Mouse (Mus musculus) liver, adult 2 months (tissue): ENCODE measurements at regions not wholly inside any gene's neighbourhood (a gene's known extent, or its start where the extent isn't known, plus 50 kb on each side); places are given as distances from the start of the nearest gene placed in this dataset.

Source experiments
- DNase-seq: peaks from one replicate; pipeline ENCODE4 v3.0.0-alpha.2; 2011; ENCODE audit warnings: low read depth, low spot score; ENCODE audit errors: extremely low read depth
- H3K27ac ChIP-seq: fragments of 200-500 bp; replicated peaks from 2 replicates; pipeline ENCODE4 v1.5.1; 2012; ENCODE audit warnings: low read depth, mild to moderate bottlenecking, control low read depth, inconsistent platforms, low read length; ENCODE audit not compliant: insufficient read depth
- H3K27me3 ChIP-seq: fragments of 200-500 bp; 2 replicates; pipeline ENCODE4 v1.6.1; 2012; ENCODE audit warnings: mild to moderate bottlenecking, moderate library complexity, low read length, inconsistent platforms; ENCODE audit not compliant: control insufficient read depth, insufficient read depth
- H3K36me3 ChIP-seq: fragments of 200-500 bp; 2 replicates; pipeline ENCODE4 v1.6.1; 2012; ENCODE audit warnings: low read length, inconsistent platforms; ENCODE audit not compliant: control insufficient read depth, insufficient read depth
- H3K4me1 ChIP-seq: fragments of 200-500 bp; 2 replicates; pipeline ENCODE4 v1.6.1; 2011; ENCODE audit warnings: low read length; ENCODE audit not compliant: control insufficient read depth, insufficient read depth
- H3K4me3 ChIP-seq: fragments of 200-500 bp; 2 replicates; pipeline ENCODE4 v1.5.1; 2011; ENCODE audit warnings: low read depth, mild to moderate bottlenecking, control low read depth, low read length, moderate library complexity; ENCODE audit not compliant: insufficient read depth
- H3K79me2 ChIP-seq: fragments of 200-500 bp; 2 replicates; pipeline ENCODE4 v1.6.1; 2012; ENCODE audit warnings: inconsistent platforms, mild to moderate bottlenecking, low read length, moderate library complexity; ENCODE audit not compliant: control insufficient read depth, insufficient read depth
- H3K9ac ChIP-seq: fragments of 200-500 bp; 2 replicates; pipeline ENCODE4 v1.6.1; 2012; ENCODE audit warnings: low read depth, mild to moderate bottlenecking, control low read depth, inconsistent platforms, low read length
- CTCF ChIP-seq: fragments of 200-500 bp; IDR thresholded peaks from 2 replicates; pipeline ENCODE4 v1.5.1; 2011; ENCODE audit warnings: low read depth, low read length, control low read depth
- POLR2A ChIP-seq: fragments of 200-500 bp; IDR thresholded peaks from 2 replicates; pipeline ENCODE4 v1.6.1; 2011; ENCODE audit warnings: low read length, control low read depth; ENCODE audit not compliant: insufficient read depth; ENCODE audit errors: extremely low read depth
- WGBS: fragments of 180-500 bp; shearing (Covaris S2); methylation state at CpG from one replicate; pipeline ENCODE4 v1.1.7; 2018; 5-methylcytosine and 5-hydroxymethylcytosine counted together

DNA sequence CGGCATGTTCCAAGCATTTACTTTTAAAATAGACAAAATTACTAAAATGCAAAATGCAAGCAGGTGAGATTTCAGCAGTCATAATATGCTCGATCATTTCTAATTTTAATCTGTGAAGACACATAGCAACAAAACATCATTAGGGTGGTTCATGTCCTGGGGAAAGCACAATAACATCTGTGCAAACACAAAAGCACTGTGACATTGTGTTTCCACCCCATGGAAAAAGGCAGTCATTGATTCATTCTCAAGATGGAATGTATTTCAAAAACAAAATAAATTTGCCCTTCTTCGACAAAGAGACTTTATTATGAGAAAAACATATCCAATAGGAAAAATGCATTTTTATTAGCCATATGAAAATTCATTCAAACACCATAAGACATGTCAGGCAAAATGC is 601.5 kb upstream of the Klf6 start:
- Histone ChIP-seq H3K4me3 (no peak overlapping the region), H3K36me3 (no peaks in the 10 kb centered on the region), H3K4me1 (no peaks in the 10 kb centered on the region), H3K27ac (no peak overlapping the region), H3K79me2 (no peaks in the 10 kb centered on the region), H3K9ac (no peak overlapping the region), H3K27me3 (no peaks in the 10 kb centered on the region)
- TF ChIP-seq CTCF = no peak
- TF ChIP-seq POLR2A = no peak
- DNase-seq = no peak
- 88% methylated on average over 3 of the region's 3 CpGs for WGBS

DNA sequence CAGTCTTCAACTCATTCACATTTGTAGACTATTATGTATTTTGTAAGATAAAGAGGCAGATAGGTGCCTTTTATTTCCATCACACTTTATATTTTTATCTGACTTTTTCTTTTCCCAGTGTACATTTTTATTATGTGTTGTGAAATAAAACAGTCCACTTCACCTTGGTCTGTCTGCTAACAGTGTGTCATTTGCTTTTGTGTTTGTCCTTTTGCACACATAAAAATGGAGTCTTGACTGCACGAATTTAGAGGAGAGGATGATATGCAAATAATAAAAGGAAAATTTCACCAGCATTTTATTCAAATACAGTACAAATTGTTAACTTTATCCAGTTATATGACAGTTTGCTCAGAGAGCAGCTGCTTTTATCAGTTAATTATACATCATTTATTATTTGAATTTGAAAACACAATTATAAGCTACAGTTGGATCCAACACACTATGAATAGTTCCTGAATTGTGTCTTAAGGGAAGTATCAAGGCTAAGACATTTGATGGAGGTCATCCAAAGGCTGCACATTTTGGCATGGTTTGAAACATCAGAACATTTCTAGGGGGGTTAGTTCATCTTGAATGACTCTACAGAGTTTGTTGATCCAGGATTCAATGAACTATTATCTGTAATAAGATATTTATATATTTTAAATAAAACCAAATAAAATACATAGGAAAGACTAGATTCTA is 588.6 kb upstream of the Klf6 start:
- Histone ChIP-seq H3K4me3 (no peak overlapping the region), H3K27ac (no peak overlapping the region), H3K4me1 (no peaks in the 10 kb centered on the region), H3K79me2 (no peaks in the 10 kb centered on the region), H3K9ac (no peak overlapping the region), H3K27me3 (no peaks in the 10 kb centered on the region), H3K36me3 (no peaks in the 10 kb centered on the region)
- TF ChIP-seq POLR2A (no peak), CTCF (no peak)
- DNase-seq = peak; percentile 1
- WGBS = 47% methylated on average over 1 of the region's 1 CpGs

DNA sequence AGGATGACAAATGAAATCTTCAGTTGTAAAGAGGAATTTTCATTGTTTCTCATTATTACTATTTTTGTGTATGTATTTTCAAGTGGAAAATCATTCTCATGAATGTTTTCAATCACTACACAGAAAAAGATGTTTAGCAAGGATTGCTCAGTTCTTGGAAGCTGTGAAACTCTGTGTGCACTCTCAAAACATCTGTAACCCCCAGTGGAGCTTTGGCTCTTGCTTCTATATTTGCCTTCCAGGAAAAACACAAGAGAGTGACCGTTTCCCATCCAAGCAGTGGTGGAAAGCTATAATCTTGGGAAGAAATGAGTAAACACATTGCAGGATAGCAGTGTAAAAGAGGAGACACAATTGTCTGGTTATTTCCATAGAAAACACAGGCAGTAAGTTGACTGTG is 584.7 kb upstream of the Klf6 start:
- no peaks in the 10 kb centered on the region for H3K27me3 ChIP-seq
- DNase-seq = no peak
- no peaks in the 10 kb centered on the region for H3K36me3 ChIP-seq
- H3K4me3 ChIP-seq = no peak overlapping the region
- no peaks in the 10 kb centered on the region for H3K4me1 ChIP-seq
- H3K79me2 ChIP-seq = no peaks in the 10 kb centered on the region
- 48% methylated on average over 1 of the region's 1 CpGs for WGBS
- no peak overlapping the region for H3K27ac ChIP-seq
- no peak for TF ChIP-seq POLR2A
- no peak for TF ChIP-seq CTCF
- no peak overlapping the region for H3K9ac ChIP-seq

DNA sequence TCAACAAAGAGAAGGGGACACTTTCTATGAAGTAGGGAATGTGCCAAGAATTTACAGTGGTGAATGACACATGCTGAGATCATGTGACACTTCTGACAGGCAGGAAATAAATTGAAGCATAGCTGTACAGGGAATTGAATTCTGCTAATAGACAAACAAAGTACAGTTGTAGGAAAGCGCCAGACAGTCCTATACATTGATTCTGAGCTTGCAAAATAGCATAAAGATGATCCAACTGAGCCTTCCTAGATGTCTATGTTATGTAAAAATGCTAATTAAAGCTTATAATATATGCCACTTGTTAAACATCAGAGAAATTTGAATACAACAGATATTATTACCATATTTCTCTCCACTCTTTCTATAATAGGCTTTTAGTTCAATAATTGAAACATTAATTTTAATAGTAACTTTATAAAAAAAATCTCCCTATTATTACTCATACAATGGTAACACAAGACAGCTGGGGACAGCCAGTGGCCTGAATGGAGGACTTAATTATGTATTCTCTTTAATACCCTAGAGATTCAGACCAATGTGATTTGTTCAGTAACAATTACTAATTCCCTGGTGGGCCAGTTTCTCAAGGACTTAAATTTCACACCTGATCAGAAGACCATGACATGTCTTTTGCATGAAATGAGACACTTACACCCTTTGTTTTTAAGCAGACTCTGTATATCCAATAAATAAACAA is 571.4 kb upstream of the Klf6 start:
- WGBS = 80% methylated on average over 1 of the region's 1 CpGs
- no peaks in the 10 kb centered on the region for H3K4me1 ChIP-seq
- TF ChIP-seq POLR2A = no peak
- TF ChIP-seq CTCF = no peak

DNA sequence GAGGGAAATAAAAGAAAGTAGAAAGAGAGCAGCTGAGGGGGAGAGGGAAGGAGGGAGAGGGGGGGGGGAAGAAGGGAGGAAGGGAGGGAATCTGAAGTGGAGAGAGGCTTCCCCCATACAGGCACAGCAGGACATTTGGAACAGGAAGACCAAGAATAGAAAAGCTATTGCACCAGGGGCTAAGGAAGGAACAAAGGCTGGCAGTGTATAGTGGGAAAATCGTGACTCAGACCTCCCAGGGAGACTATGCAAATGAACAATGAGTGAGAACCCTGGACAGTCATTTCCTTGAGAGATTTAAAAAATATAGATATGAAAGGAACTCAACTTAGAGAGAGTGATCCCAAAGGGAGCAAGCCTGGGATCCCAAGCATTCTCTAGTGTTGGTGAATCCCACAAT is 559.1 kb upstream of the Klf6 start:
- Histone ChIP-seq H3K79me2 (no peaks in the 10 kb centered on the region), H3K9ac (no peak overlapping the region), H3K4me1 (no peaks in the 10 kb centered on the region), H3K27me3 (no peaks in the 10 kb centered on the region), H3K27ac (no peak overlapping the region), H3K36me3 (no peaks in the 10 kb centered on the region), H3K4me3 (no peak overlapping the region)
- WGBS = 31% methylated on average over 1 of the region's 1 CpGs
- no peak for DNase-seq
- TF ChIP-seq POLR2A (no peak), CTCF (no peak)

More for the DNA sequence above, 571.4 kb upstream of the Klf6 start:
- Histone ChIP-seq H3K9ac (no peak overlapping the region), H3K36me3 (no peaks in the 10 kb centered on the region), H3K27ac (no peak overlapping the region), H3K79me2 (no peaks in the 10 kb centered on the region), H3K4me3 (no peak overlapping the region), H3K27me3 (no peaks in the 10 kb centered on the region)
- no peak for DNase-seq

DNA sequence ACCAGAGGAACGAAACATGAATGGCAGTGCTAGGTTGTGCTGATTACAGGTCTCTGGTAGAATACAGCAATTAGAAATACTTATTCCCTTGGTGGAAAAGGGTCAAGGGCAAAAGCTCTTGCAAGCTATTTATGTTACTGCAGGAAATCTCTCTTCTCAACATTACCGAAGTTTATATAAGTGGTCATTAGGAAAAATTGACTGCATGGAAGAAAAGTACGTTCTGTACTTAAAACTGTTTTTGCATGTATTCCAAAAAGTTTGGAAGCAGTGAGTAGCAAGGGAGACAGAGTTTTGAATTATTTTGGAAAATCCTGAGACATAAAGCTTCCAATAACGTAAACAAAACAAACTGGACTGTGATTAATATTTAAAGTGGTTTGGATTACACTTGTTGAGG is 554.6 kb upstream of the Klf6 start:
- WGBS = 81% methylated on average over 4 of the region's 4 CpGs
- Histone ChIP-seq H3K79me2 (no peaks in the 10 kb centered on the region), H3K4me3 (no peak overlapping the region), H3K4me1 (no peaks in the 10 kb centered on the region), H3K9ac (no peak overlapping the region), H3K27ac (no peak overlapping the region), H3K36me3 (no peaks in the 10 kb centered on the region), H3K27me3 (no peaks in the 10 kb centered on the region)
- no peak for TF ChIP-seq CTCF
- no peak for TF ChIP-seq POLR2A
- DNase-seq = no peak
